Mouse (Mus musculus) urinary bladder, adult 18-20 months (tissue): Measurements from ENCODE around the gene Prph.

ENCODE experiments used
- DNase-seq, 2 experiments: peaks; one replicate each; pipeline ENCODE4 v3.0.0; 2022; ENCODE audit warnings: low spot score in 2 of 2, mixed read lengths in 2 of 2

Gene Prph

DNA sequence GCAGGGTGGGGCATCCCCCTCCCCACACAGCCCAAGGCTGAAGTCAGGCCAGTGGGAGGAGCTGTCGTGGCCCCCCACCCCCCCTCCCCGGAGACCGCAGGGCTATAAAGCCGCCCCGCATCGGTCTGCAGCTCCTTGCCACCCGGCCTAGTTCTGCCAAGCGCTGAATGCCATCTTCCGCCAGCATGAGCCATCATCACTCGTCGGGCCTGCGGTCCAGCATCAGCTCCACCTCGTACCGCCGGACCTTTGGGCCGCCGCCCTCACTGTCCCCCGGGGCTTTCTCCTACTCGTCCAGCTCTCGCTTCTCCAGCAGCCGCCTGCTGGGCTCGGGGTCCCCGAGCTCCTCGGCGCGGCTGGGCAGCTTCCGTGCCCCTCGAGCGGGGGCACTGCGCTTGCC is at the start of gene Prph:
Prph (plus strand) TSS at position 135 of the 400 bp plus-strand sequence.
- DNase-seq: no peak

DNA sequence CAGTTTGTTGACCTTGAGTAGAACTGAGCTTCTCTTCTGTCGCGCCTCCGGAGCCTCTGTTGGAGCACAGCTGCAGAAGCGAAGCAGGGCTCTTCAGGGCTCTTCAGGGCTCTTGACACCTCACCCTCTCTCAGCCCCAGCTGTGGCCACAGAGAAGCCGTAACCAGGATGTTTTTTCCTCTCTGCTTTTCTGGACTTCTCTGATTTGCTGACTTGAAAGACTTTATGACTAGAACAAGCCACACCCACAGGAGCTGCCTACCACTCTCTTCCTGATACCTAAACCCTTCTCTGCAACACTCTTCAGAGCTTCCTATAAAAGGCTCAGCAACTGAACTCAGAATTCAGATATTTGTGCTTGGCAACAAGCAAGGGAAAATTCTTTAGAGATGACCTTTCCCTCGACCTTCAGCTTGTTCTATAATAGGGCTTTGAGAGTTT is 46.2 kb upstream of the Prph start:
- no peak for DNase-seq

DNA sequence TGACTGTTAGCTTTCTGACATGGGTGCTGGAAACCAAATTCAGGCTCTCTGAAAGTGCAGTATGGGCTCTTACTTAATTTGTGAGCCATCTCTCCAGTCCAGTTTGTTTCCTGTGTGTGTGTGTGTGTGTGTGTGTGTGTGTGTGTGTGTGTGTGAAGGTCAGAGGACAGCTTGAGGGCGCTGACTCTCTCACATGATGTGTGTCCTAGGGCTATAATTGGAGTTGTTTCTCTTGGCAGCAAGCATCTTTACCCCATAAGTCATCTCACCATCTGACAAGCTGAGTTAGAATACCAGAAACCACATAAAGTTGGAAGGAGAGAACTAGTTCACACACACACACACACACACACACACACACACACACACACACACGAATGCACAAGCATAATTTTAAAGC is 44.1 kb upstream of the Prph start:
- DNase-seq: no peak

DNA sequence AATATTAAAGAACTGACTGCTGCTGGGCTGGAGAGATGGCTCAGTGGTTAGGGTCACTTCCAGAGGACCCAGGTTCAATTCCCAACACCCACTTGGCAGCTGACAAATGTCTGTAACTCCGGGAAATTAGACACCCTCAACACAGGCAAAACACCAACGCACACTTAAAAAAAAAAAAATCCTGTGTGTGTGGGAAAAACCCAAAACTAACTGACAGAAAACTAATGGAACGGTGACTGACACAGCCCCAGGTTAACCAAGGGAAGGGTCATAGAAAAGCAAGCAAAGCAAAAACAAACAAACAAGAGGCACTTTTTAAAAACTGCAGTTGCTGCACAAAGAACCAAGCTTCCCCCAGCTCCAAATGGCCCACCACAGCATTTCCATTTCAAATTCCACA is 43.0 kb upstream of the Prph start:
- no peak for DNase-seq

DNA sequence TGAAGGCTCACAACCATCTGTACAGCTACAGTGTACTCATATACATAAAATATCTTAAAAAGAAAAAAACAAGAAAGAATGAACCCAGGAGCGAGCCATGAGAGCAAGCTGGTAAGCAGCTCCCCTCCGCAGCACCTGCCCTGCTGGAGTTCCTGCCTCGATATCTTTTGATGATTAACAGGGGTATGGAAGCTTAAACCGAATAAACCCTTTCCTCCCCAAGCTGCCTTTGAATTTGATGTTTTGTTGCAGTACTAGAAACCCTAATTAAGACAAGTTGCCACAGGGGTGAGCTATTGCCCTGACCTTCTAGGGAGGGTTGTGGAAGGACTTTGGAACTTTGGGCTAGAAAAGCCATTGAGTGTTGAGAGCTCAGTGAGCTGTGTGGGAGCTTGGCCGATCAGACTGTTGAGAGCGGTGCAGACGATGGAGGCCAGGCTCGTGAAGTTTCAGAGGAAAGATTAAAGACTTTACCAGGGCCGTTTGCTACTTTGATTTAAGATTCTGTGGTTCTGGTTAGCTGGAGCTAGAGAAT is 40.4 kb upstream of the Prph start:
- no peak for DNase-seq

DNA sequence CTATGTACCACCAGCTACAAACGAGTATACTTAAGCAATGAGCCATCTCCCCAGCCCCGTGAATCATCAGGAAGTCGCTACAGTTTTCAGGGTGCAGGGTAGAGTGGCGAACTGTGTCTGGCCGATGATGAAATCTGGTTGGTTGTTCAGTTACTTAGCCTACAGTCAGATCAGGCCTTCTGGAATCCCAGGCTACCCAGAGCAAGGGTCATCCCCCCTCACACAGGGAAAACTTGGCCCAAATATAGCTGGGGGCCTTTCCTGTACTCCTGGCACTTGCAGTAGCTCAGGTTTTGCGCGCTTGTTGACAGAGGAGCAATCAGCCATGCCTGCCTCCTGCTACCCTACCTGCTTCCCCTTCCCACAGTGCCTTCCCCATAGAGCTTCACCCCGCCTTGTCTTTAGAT is 37.6 kb upstream of the Prph start:
- DNase-seq: peak in 1 of 2 experiments; percentile 22

DNA sequence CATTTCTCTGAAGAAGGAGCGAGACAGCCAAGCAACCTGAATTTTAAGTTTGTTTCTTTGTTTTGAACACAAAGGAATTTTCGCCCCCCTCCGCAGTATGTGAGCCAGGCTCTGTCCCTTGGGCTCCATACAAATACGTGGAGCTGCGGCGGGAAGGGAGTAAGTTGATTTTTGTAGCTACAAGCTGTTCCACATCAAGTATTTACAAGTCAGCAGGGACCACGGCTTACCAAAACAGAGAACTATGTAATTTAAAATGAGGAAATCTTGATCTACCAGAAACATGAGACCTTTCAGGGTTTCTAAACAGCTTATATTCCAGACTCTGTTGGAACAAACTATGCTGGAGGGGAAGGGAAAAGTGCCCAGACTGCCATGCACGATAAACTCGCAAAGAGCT is 37.0 kb upstream of the Prph start:
- peak in 1 of 2 experiments; percentile 23 for DNase-seq

DNA sequence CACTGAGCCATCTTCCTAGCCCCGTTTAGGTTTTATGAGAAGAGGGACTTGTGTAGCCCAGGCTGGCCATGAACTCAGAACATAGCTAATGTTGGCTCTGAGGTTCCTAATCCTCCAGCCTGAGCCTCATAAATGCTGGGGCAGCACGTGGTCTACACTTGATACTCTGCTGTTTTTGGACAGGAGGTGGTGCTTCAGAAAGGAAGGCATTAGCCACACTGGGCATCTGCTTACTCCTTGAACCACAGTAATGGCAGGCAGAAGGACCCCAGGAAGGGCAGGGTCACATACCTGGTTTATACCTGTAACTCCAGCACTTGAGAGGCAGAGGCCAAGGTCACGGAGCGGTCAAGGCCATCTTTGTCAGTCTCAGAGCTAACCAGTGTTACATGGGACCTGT is 36.3 kb upstream of the Prph start:
- DNase-seq: no peak

DNA sequence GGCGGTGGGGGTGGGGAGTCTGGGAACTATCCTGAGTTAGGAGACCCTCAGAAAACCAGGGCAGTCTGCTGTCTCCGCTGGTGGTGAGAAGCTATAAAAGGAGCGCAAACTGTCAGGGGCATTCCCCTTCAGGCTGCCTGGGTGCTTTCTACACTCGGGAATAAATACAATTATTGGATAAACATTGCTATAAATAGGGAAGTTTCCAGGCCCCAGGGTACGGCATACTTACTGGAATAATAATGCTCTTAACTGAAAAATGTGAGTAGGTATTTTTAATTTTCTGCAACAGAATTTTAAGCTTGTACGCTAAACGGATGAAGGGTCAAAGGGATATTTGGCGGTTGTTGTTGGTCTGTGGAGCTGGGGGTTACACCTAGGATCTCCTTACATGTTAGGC is 35.5 kb upstream of the Prph start:
- DNase-seq: no peak

DNA sequence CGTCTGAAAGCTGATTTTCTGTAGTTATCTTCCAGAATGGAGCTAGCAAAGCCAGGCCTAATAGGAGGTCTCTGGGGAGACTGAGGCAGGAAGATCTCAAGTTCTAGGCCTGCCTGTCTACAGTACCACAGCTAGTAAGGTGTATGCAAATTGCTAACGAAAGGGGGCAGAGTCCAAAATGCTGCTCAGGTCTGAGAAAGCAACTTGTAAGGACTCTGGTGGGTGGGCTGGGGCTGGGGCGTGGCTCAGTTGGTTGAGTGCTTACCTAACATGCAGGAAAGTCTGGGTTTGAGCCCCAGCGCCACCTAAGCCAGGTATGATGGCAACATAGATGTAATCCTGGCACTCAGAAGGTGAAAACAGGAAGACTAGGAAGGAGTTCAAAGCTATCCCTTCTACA is 34.8 kb upstream of the Prph start:
- DNase-seq: no peak

DNA sequence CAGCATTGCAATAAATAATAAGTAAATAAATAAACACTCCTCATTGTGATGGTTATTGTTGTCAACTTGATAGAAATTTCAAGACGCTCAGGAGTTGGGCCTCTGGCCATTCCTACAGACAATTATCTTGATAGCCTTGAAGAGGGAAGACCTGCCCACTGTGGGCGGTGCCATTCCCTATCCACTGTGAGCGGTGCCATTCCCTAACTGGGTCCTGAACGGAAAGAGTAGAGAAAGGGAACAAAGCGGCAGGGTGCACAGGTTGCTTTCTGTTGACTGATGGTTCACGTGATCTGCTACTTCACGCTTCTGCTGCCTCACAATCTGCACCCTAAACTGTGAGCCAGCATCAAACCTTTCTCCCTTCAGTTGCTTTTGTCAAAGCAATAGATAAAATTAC is 33.7 kb upstream of the Prph start:
- DNase-seq: no peak

DNA sequence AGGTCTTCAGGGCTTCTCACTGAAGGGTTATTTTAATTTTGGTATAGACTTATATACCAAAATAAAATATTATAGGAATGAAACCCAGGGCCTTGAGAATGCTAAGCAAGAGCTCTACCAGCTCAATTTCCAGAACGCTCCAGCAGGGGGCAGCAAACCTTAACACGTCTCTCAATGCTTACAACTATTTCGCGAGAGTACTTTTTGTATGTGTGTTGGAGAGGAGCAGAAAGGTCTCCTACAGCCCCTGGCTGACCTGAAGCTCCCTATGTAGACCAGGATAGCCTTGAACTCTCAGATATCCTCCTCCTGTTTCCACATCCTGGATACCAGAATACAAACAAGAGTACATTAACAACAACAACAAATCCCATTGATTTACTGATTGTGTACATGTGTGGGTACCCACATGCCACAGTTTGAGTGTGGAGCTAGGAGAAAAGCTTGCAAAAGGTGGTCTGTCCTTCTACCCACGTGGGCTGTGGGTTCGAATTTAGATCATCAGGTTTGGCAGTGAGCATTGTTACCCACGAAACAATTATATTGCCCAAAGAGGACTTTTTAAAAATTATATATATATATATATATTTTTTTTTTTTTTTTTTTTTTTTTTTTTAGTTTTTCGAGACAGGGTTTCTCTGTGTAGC is 30.2 kb upstream of the Prph start:
- peak; percentile 48 to 67 for DNase-seq

DNA sequence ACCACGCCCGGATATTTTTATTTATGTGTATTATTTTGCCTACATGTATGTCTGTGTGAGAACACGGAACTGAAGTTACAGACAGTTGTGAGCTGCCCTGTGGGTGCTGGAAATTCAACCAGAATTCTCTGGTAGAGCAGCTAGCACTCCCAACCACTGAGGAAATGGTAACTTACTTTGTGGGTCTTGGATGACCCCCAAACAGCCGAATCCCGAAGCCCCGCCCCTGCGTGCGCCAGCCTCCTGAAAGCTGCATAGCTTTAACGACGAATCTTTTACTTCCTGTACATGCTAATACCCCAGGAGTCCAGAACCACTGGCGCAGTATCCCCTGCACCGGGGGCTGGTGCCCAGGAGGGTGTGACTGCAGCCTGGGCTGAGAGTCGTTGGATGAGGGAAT is 29.6 kb upstream of the Prph start:
- DNase-seq: no peak

DNA sequence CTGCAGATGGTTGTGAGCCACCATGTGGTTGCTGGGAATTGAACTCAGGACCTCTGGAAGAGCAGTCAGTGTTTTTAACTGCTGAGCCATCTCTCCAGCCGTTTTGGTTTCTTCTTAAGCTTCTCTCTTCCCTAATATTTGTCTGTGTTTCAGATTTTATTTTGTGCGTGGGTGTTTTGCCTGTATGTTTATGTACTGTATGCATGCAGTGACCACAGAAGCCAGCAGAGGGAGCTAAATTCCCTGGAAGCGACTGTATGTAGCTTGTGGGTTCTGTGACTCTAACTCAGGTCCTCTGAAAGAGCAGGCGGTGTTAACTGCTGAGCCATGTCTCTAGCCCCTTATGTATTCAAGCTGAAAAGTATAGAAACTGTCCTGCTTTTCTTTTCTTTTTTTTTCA is 28.7 kb upstream of the Prph start:
- DNase-seq: no peak

DNA sequence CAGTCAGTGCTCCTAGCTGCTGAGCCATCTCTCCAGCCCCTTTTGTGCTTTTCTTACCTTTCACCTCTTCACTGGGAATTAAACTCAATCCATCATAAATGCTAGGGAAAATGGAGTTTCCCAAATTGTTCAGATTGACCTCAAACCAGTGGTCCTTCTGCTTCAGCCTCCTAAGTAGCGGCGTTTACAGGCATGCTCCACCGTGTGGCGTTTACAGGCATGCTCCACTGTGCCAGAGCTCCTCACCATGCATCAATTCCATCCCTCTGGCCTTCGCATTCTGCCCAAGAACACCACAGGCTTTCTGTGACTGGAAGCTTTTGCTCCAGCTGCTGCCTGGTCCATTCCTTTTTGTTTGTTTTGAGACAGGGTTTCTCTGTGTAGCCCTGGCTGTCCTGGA is 27.9 kb upstream of the Prph start:
- DNase-seq: no peak

DNA sequence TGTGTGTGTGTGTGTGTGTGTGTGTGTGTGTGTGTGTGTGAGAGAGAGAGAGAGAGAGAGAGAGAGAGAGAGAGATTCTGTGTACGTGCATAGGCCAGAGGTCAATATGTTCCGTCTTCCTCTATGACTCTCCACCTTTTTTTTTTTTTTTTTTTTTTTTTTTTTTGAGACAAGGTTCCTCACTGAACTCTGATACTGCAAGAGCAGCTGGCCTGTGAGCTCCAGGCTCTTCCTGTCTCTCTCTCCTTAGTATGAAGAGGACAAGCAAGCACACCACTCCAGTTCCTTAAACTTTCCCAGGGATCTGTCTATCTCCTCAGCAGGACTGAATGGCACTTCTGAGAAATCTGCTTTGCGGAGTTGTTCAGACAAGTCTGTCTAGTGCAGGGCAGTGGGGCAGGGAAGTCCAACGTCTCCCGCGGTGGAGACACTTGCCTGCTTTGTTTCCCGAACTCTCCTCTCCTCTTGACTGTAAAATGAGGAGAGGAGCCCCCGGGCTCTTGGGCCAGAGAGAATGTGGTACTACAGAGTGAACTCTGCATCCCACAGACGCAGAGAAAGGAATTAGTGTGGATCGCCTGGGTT is 26.0 kb upstream of the Prph start:
- DNase-seq: no peak

DNA sequence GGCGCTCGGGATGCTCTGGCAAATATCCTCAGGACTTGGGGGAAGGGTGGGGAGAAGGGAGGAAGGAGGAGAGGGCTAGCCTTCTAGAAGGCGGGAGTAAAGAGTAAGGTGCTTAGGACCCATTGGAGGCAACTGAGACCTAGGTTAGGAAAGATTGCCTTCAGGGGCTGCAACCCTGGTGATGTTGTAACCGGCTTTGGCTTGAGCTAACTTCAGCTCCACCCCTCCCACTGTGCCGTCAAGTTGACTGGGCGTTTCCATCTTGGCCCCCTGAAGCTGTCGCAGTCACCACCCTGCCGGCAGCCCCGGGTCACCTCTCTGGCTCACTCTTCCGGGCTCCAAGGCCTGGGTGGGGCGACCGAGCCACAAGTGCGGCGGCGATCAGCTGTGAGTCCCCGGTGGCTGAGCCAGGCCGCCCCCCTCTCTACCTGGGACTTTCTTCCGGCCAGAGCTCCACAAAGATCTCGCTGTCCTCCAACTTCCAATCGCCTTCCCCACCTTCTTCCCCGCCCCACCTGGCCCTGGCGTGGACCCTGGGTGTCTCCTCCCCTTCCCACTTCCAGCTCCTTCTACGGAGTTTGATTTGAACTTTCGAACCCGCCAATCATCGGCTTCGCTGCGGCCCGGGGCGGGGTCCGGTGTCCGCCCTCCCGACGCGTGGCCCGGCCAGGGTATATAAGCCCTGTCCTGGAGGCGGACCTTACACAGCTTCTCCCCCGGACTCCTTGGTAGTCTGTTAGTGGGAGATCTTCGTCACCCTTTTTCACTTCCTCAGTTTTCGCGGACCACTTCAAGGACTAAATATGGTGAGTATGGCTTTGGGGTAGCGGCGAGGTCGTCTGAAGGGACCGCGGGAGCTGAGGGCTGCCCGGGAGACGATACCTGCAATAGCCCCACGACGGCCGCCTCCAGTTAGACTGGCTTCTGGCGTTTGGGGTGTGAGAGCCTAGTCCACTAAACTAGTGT is 25.1 kb upstream of the Prph start, which contains the start of gene Tuba1c:
Tuba1c (plus strand) TSS at position 273 of the 966 bp plus-strand sequence.
- peak; percentile 86 to 96 for DNase-seq

DNA sequence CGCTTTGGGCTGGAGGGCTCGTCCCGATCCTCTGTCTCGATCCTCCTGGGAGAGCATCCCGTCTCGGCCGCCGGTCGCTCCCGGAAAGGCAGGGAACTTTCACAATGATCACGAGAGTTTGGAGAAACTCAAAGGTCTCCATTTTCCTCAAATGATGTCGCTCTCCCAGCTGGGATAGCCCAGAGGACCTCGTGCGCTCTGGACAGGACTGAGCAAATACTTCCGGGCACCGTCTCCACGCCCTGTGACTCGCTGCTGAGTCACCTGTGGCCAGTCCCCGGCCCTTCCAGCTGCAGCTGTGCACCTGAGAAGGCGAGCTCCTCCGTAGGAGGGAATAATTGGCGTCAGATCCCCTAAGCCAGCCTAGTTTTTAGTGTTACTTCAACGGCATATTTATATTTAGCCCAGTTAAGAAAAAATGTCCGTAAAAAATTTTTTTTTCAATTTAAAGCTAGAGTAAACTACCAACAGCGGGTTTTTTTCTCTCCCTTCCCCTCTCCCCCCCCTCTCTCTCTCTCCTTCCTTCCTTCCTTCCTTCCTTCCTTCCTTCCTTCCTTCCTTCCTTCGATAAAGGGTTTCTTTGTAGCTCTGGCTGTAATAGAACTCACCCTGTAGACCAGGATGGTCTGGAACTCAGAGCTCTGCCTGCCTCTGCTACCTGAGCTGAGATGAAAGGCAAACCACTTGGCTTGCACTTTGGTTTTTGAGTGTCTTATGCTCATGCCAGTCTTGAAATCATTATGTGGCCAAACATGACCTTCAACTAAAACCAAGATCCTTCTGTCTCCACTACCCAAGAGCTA is 24.2 kb upstream of the Prph start:
- peak; percentile 65 to 76 for DNase-seq

DNA sequence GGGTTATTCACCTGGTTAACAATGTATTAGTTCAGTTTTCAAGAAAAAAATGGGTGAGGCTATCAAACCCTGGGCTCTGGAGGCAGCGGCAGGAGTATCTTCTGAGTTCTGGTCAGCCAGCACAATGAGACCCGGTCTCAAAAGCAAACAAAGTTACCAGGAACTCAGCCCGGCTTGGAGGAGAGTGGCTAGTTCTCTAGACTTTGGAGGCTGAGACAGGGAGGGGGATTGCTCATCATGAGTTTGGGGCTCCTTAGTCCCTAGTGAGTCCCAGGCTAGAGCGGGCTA is 23.6 kb upstream of the Prph start:
- no peak for DNase-seq

DNA sequence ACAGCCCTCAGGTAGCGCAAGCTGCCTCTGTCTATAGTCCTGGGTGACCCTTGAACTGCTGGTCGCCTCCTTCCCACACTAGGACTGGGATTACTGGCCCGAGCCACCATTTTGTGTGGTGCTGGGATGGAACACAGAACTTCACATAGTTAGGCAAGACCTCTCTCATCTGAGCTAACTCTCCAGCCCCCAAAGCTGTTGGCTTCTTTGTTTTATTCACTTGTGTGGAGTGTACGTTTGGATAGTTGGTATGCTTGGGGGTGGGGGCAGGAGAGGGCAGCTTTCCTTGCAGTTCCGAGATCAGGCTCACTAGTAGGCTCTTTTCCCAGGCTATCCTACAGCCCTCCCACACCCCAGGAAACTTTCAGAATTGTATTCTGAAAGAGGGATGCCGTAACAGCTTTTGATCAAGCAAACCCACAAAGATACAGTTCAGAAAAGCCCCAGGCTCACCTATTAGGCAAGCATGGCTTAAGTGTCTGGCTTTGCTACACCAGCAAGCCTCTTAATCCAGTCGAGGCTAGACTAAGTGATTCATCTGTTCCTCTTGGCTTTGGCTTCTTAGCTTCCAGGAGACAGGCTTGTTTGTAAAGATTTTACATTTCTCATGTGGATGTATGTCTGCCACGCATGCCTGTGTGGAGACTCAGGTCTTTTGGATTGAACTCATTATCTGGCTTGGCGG is 22.8 kb upstream of the Prph start:
- no peak for DNase-seq

DNA sequence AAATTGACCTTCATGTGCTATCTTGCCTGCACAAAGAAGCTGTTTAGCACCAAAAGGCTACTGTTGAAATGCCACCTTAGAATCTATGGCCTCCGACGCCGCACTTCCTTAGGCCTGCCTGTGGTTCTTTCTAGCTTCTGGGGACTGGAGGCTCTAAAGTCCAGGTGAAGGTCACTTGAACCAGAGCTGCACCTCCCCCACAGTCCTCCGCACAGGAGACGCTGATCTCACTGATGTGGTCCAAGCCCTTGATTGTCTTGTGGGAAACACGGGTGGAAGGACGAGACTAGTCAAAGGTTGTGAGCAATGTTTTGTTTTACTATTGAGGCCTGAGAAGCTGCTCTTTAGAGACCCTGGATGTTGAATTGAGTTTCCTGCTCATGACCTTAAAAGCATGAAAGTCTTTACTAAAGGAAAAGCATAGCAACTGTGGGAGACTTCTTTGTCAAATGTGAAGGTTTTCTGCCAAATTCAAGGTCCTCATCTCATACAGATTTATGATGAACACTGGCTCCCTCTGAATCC is 22.2 kb upstream of the Prph start:
- DNase-seq: no peak
